Mouse (Mus musculus) heart, postnatal 0 days (tissue): ENCODE measurements around the gene Cmas.

Experiments
- CTCF ChIP-seq: IDR thresholded peaks from 2 replicates; pipeline ENCODE4 v1.5.1; 2016; ENCODE audit warnings: antibody characterized with exemption, control low read depth, low read depth
- EP300 ChIP-seq: IDR thresholded peaks from 2 replicates; pipeline ENCODE4 v1.6.1; 2016; ENCODE audit warnings: antibody characterized with exemption, low read depth

- TF ChIP-seq CTCF (no peak), EP300 (no peak)
Measured at GRCm38 (mm10) chr6:142718167-142718566, 38.3 kb upstream of the Cmas start.
